Mouse (Mus musculus) bone marrow, adult 2 months (tissue): ENCODE results near the gene Rab30.

Experiments
- CTCF ChIP-seq: fragments of 200-500 bp; IDR thresholded peaks from 2 replicates; pipeline ENCODE4 v1.5.1; 2011; ENCODE audit warnings: low read length, control low read depth; ENCODE audit not compliant: control insufficient read depth, insufficient read depth
- POLR2A ChIP-seq: fragments of 200-500 bp; IDR thresholded peaks from 2 replicates; pipeline ENCODE4 v1.6.1; 2011; ENCODE audit warnings: low read depth, mild to moderate bottlenecking, control low read depth, low read length, borderline replicate concordance; ENCODE audit not compliant: control insufficient read depth

DNA sequence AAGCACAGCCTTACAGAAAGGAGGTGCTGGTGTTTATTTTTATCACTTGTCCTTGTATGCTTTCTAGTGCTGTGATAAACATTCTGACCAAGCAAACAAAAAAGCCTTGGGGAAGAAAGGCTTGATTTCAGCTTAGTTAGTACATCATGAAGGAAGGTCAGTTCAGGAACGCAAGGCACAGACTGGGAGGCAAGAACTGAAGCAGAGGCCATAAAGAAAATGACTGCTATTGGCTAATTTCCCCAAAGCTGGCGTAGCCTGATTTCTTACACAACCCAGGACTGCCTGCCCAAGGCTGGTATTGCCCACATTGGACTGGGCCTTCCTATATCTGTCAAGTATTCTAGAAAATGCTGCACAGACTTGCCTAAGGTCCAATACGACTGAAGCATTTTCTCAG is 106.8 kb downstream of the Rab30 start:
- TF ChIP-seq CTCF (no peak), POLR2A (no peak)
